Mouse (Mus musculus) lung, adult 2 months (tissue): ENCODE results near the gene Tmem151b.

Experiments
- CTCF ChIP-seq: fragments of 200-500 bp; IDR thresholded peaks from 2 replicates; pipeline ENCODE4 v1.5.1; 2011; ENCODE audit warnings: mild to moderate bottlenecking, low read length, control low read depth; ENCODE audit not compliant: insufficient read depth
- POLR2A ChIP-seq: fragments of 200-500 bp; IDR thresholded peaks from 2 replicates; pipeline ENCODE4 v1.6.1; 2011; ENCODE audit warnings: low read depth, mild to moderate bottlenecking, control low read depth, low read length, borderline replicate concordance; ENCODE audit errors: extremely low read depth

- TF ChIP-seq POLR2A, result no peak
- TF ChIP-seq CTCF, result peak; percentile 65
These were observed 33.0 kb downstream of the Tmem151b start for GRCm38 (mm10) chr17:45516488-45516887.
